24 mouse cellular contexts compared by ENCODE assay signal in genomic region chr7:70431712-70432111, GRCm38 (mm10).
"Had no signal": no experiment of that assay in that cellular context is flagged by ENCODE, and none has a peak within 500 bp of the region (broad histone marks: within the 10 kb centered on the region; RNA-seq: fewer than 3 reads in every experiment).

No protein-coding gene starts in this region.

- DNase-seq: gastrocnemius, adult 2 months; gastrocnemius, postnatal 10 days; gastrocnemius, postnatal 25 days; heart, adult 18-20 months; heart, postnatal 10 days; heart, postnatal 4 days; kidney, adult 18-20 months; kidney, adult 8-10 months; kidney, postnatal 10 days; kidney, postnatal 25 days; layer of hippocampus, adult 9-11 months; layer of hippocampus, postnatal 36 days; left cerebral cortex, postnatal 4 days; liver, embryonic 13.5 days had no signal

- ATAC-seq: inflammation-experienced regulatory T-cells, adult 6 months; intestine, embryonic 15.5 days; intestine, postnatal 0 days had no signal

- H3K27ac ChIP-seq: gastrocnemius, adult 2 months; heart, embryonic 10.5 days; hindbrain, embryonic 13.5 days; hindbrain, embryonic 15.5 days; intestine, embryonic 15.5 days; limb, embryonic 13.5 days; limb, embryonic 15.5 days; liver, embryonic 13.5 days; liver, embryonic 15.5 days had no signal

- H3K9me3 ChIP-seq: heart, embryonic 10.5 days; heart, embryonic 12.5 days; hindbrain, embryonic 13.5 days; hindbrain, embryonic 15.5 days; intestine, embryonic 15.5 days; limb, embryonic 13.5 days; limb, embryonic 15.5 days; liver, embryonic 13.5 days; liver, embryonic 15.5 days had no signal

- H3K9ac ChIP-seq: heart, embryonic 12.5 days; hindbrain, embryonic 13.5 days; hindbrain, embryonic 15.5 days; intestine, embryonic 15.5 days; limb, embryonic 13.5 days; limb, embryonic 15.5 days; liver, embryonic 13.5 days; liver, embryonic 15.5 days had no signal

- H3K36me3 ChIP-seq: heart, embryonic 10.5 days; heart, embryonic 12.5 days; hindbrain, embryonic 13.5 days; hindbrain, embryonic 15.5 days; intestine, embryonic 15.5 days; limb, embryonic 13.5 days; limb, embryonic 15.5 days; liver, embryonic 13.5 days; liver, embryonic 15.5 days had no signal

- H3K27me3 ChIP-seq: heart, embryonic 12.5 days; hindbrain, embryonic 13.5 days; hindbrain, embryonic 15.5 days; intestine, embryonic 15.5 days; limb, embryonic 13.5 days; limb, embryonic 15.5 days; liver, embryonic 13.5 days; liver, embryonic 15.5 days had no signal

- H3K4me1 ChIP-seq: hindbrain, embryonic 15.5 days; limb, embryonic 15.5 days; liver, embryonic 13.5 days; liver, embryonic 15.5 days had no signal

- H3K4me3 ChIP-seq: gastrocnemius, adult 2 months; heart, embryonic 10.5 days; heart, embryonic 12.5 days; hindbrain, embryonic 13.5 days; hindbrain, embryonic 15.5 days; intestine, embryonic 15.5 days; limb, embryonic 13.5 days; limb, embryonic 15.5 days; liver, embryonic 13.5 days; liver, embryonic 15.5 days had no signal

- H3K4me2 ChIP-seq: heart, embryonic 12.5 days; hindbrain, embryonic 13.5 days; hindbrain, embryonic 15.5 days; intestine, embryonic 15.5 days; limb, embryonic 13.5 days; limb, embryonic 15.5 days; liver, embryonic 13.5 days; liver, embryonic 15.5 days had no signal
